Mouse (Mus musculus) kidney, adult 2 months (tissue): ENCODE results near the gene Lonp1. TPM values are rescaled to one million over a fixed set of nuclear protein-coding genes. Genes with fewer than 3 reads are reported as not detected.
"Not testable (repeated sequence)": the region's sequence is repeated elsewhere in the genome, so short reads cannot be mapped to it uniquely, and the experiment has no call there.

Experiments
- DNase-seq: peaks from one replicate; pipeline ENCODE4 v3.0.0; 2021
- H3K27ac ChIP-seq: fragments of 200-500 bp; 2 replicates; pipeline ENCODE4 v1.5.1; 2012; ENCODE audit warnings: low read depth, low read length, control low read depth, inconsistent platforms; ENCODE audit not compliant: insufficient read depth
- H3K27me3 ChIP-seq: fragments of 200-500 bp; replicated peaks from 2 replicates; pipeline ENCODE4 v1.6.1; 2012; ENCODE audit warnings: mild to moderate bottlenecking, moderate library complexity, low read length, inconsistent platforms; ENCODE audit not compliant: control insufficient read depth, insufficient read depth
- H3K36me3 ChIP-seq: fragments of 200-500 bp; 2 replicates; pipeline ENCODE4 v1.6.1; 2012; ENCODE audit warnings: mild to moderate bottlenecking, moderate library complexity, low read length, inconsistent platforms; ENCODE audit not compliant: control insufficient read depth, insufficient read depth
- H3K4me1 ChIP-seq: fragments of 200-500 bp; 2 replicates; pipeline ENCODE4 v1.6.1; 2011; ENCODE audit warnings: low read length; ENCODE audit not compliant: control insufficient read depth, insufficient read depth
- H3K4me3 ChIP-seq: fragments of 200-500 bp; 2 replicates; pipeline ENCODE4 v1.5.1; 2011; ENCODE audit warnings: mild to moderate bottlenecking, low read depth, low read length, control low read depth; ENCODE audit not compliant: insufficient read depth
- CTCF ChIP-seq: fragments of 200-500 bp; conservative IDR thresholded peaks from 2 replicates; pipeline ENCODE4 v1.5.1; 2011; ENCODE audit warnings: low read depth, mild to moderate bottlenecking, control low read depth, low read length, moderate library complexity, mixed read lengths; ENCODE audit not compliant: insufficient read depth, insufficient read length
- POLR2A ChIP-seq: fragments of 200-500 bp; IDR thresholded peaks from one replicate; pipeline ENCODE4 v1.6.1; 2011; ENCODE audit warnings: low read depth, low read length, control low read depth
- WGBS: fragments of 180-500 bp; shearing (Covaris S2); methylation state at CpG from one replicate; pipeline ENCODE4 v1.1.7; 2018; 5-methylcytosine and 5-hydroxymethylcytosine counted together
- polyA plus RNA-seq: library from polyadenylated mRNA; depleted of rRNA; stranded (reverse); fragments of >200 nt; gene quantifications from 2 replicates; pipeline ENCODE4 v1.2.3, GENCODE M21; 2012

Lonp1 gene
- polyA plus RNA-seq, 1 experiment, result 123 TPM

DNA sequence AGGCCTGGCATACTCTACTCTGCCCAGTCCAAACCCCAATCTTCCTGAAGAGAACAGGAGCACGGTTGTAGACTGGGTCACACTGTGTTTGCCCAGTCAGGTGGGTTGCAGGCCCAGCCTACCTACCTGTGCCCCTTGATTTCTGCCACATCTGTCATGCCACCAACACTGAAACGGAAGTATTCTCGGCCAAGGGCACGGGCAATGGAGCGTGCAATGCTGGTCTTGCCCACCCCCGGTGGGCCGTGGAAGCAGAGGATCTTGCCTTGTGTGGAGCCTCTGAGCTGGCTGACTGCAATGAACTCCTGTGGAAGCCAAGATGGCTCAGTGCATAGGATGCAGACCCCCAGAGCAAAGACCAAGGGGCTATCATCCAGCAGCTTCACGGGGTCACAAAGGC is 9.1 kb downstream of the Lonp1 start:
- DNase-seq, result no peak
- no peaks in the 10 kb centered on the region for H3K36me3 ChIP-seq

DNA sequence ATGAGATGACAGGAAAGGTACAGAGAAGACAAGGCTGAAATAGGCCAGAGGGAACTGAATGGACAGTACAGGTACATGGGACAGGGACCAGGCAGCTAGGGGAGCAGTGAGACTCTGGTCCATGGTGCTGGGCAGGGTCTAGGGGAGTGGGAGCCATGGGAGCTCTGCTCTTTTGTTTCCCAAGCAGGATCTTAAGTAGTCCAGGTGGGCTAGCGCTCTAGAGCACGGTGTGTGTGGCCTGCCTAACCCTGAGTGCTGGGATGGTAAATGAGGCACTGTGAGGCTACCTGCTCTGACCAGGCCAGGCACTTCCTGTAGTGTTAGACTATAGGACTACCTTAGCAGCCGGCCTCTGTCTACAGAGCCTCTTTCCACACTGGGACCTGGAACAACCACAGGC is 10.0 kb downstream of the Lonp1 start:
- DNase-seq, result no peak
- Histone ChIP-seq H3K27me3 (no peaks in the 10 kb centered on the region), H3K4me3 (no peak overlapping the region), H3K27ac (no peak overlapping the region), H3K36me3 (no peaks in the 10 kb centered on the region), H3K4me1 (peaks cover 11% of the 10 kb centered on the region; the same call in 1 of the 2 replicates)
- 73% methylated on average over 3 of the region's 3 CpGs for WGBS
- no peak for TF ChIP-seq POLR2A
- no peak for TF ChIP-seq CTCF

More for the DNA sequence above, 9.1 kb downstream of the Lonp1 start:
- H3K27me3 ChIP-seq, result no peaks in the 10 kb centered on the region
- no peak for TF ChIP-seq POLR2A
- TF ChIP-seq CTCF, result no peak
- WGBS, result 51% methylated on average over 8 of the region's 8 CpGs
- H3K4me1 ChIP-seq, result peaks cover 5% of the 10 kb centered on the region; the same call in 1 of the 2 replicates
- H3K27ac ChIP-seq, result no peak overlapping the region
- no peak overlapping the region for H3K4me3 ChIP-seq

DNA sequence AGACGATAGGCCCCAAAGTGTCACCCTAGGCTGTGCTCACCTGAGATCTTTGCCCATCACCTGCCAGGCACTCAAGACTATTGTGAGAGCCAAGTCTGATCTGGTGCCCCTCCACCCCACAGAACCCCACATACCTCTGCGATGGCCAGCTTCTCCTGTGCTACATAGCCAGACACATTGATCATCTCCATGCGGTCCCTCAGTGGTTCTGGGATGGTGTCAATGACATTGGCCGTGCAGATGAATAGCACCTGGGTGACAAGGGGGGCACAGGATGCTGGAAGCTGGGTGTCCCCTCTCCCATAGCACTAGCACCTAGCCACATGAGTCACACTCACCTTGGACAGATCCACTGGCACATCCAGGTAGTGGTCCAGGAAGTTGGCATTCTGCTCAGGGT is 10.9 kb downstream of the Lonp1 start:
- TF ChIP-seq CTCF (no peak), POLR2A (no peak)
- no peaks in the 10 kb centered on the region for H3K27me3 ChIP-seq
- no peak overlapping the region for H3K4me3 ChIP-seq
- 77% methylated on average over 4 of the region's 4 CpGs for WGBS
- no peak overlapping the region for H3K27ac ChIP-seq
- peaks cover 11% of the 10 kb centered on the region; the same call in 1 of the 2 replicates for H3K4me1 ChIP-seq
- no peaks in the 10 kb centered on the region for H3K36me3 ChIP-seq
- no peak for DNase-seq

DNA sequence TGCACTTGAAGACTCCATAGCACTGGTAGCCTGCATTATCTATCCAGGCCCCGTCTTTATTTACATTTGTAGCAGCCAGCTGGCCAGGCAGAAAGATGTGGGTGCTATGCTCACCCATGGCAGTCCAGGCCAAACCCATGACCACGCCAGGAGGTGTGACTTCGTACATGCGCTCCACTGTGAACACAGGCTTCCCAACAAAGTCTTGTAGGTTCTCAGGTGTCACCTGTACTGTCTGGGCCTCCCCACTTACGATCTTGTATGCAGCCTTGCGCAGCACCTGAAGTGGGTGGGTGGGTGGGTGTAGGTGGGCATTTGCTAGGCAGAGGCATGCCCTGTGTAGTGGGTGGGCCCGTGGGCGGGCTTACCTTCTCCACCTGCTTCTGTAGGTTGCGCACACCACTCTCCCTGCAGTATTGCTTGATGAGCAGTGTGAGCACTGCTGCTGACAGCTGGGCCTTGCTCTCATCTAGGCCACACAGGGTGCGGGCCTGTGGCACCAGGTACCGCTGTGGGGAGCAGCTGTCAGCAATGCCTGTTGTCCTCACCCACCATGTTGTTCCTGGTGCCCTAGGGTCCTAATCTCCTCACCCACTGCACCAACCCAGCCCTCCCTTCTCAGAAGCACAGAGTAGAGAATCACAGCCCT is 11.4 kb downstream of the Lonp1 start:
- WGBS, result 74% methylated on average over 11 of the region's 11 CpGs
- Histone ChIP-seq H3K4me1 (peaks cover 11% of the 10 kb centered on the region; the same call in 1 of the 2 replicates), H3K27me3 (no peaks in the 10 kb centered on the region), H3K36me3 (no peaks in the 10 kb centered on the region), H3K27ac (no peak overlapping the region), H3K4me3 (no peak overlapping the region)
- TF ChIP-seq CTCF, result no peak
- TF ChIP-seq POLR2A, result no peak
- no peak for DNase-seq

DNA sequence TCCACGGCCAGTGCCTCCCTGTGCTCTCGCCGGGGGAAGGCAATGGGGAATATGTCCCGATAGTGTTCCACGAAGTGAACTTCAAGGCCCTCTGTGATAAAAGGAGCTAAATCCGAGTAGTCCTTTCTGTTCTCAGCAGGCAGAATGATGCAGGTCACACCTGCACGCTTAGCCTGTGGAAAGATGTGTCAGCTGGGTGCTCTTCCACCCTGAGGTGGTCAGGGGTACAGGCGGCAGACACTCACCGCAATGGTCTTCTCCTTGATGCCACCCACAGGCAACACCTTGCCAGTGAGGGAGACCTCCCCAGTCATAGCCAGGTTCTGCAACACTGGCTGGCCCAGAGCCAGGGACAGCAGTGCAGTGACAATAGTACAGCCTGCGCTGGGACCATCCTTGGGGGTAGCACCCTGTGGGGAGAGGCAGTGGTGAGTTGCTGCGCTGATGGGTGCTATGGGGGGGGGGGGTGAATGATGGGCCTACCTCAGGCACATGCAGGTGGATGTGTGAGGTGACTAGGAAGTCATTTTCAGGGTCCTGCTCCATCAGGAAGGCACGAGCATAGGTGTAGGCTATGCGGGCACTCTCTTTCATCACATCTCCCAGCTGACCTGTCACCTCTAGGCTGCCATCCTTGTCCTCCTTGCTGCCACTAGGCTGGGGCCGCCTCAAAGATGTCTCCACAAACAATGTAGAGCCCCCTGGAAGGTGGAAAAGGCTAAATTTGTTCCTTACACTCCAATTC is 12.1 kb downstream of the Lonp1 start:
- no peak for DNase-seq
- no peak for TF ChIP-seq POLR2A
- 0 out of 2 replicates have a peak, but pooled peaks have one; percentile 7 for TF ChIP-seq CTCF
- no peaks in the 10 kb centered on the region for H3K36me3 ChIP-seq
- 18% methylated on average over 14 of the region's 14 CpGs for WGBS
- H3K27me3 ChIP-seq, result no peaks in the 10 kb centered on the region
- peaks cover 11% of the 10 kb centered on the region; the same call in 1 of the 2 replicates for H3K4me1 ChIP-seq
- H3K27ac ChIP-seq, result no peak overlapping the region
- peak overlapping the region; percentile 61 for H3K4me3 ChIP-seq

DNA sequence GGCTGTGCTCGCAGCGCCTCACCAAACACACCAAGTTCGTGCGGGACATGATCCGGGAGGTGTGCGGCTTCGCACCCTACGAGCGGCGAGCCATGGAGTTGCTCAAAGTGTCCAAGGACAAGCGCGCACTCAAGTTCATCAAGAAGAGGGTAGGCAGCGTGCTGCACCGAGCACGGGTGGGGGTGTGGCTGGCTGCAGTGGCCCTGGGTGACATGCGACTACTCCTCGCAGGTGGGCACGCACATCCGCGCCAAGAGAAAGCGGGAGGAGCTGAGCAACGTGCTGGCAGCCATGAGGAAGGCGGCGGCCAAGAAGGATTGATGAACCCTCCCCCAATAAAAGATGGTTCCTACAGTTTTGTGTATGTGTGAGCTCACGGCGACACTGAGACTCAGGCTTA is 12.8 kb downstream of the Lonp1 start:
- Histone ChIP-seq H3K4me1 (peaks cover 11% of the 10 kb centered on the region; the same call in 1 of the 2 replicates), H3K27ac (peak overlapping the region; percentile 86; the same call in 1 of the 2 replicates), H3K4me3 (peak overlapping the region; percentile 61)
- H3K27me3 ChIP-seq, DNase-seq, H3K36me3 ChIP-seq: not testable (repeated sequence)
- WGBS, result under 1% methylated on average over 26 of the region's 26 CpGs

DNA sequence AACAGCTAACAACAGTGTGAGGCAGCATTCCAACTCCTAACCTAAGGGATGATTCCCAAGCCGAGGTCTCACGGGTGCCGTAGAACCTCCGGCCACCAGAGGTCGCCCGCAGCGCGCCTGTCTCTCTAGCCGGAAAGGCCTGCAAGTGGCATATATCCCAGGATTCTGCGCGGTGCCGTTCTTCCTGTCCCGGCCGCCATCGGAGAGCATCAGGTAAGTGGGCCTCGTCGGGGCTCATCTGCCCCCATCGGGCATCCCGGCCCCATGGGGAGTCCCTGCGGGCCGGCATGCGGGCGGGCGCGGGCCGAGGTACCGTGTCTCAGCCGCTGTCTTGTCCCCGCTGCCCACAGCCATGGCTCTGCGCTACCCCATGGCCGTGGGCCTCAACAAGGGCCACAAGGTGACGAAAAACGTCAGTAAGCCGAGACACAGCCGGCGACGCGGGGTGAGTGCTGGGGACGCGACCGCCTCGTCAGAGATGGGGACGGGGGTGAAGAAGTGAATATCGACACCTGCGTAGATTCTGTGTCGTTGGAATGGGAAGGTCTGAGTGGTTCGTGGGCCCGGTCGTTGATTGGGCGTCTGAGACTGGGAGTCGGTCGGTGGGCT is 13.3 kb downstream of the Lonp1 start, which contains the start of gene Rpl36:
Gene Rpl36, plus strand, starts transcription at position 181 of the 609 bp plus-strand sequence.
- under 1% methylated on average over 52 of the region's 52 CpGs for WGBS
- peak; percentile 98 for DNase-seq
- Histone ChIP-seq H3K27ac (peak within 1 kb of the TSS; percentile 86), H3K27me3 (no peaks in the 10 kb centered on the region), H3K36me3 (no peaks in the 10 kb centered on the region), H3K4me3 (peak within 1 kb of the TSS; percentile 61), H3K4me1 (peaks cover 15% of the 10 kb centered on the region; the same call in 1 of the 2 replicates)
- TF ChIP-seq CTCF (peak; percentile 87), POLR2A (peak; percentile 80)

DNA sequence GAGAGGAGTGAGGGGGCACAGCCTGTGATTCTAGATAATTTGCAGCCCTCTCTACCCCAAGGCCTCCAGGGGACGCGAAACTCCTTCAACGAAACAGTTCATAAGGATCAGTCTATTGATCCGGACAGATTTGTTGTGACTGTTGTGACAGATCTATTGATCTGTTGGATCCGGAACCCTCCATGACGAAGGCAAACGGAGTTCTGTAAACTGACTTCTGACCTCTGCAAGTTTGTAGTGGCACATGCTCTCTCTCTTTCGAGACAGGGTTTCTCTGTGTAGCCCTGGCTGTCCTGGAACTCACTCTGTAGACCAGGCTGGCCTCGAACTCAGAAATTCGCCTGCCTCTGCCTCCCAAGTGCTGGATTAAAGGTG is 14.1 kb downstream of the Lonp1 start:
- H3K36me3 ChIP-seq, H3K27me3 ChIP-seq, H3K4me3 ChIP-seq, DNase-seq, H3K27ac ChIP-seq: not testable (repeated sequence)
- 83% methylated on average over 10 of the region's 10 CpGs for WGBS
- H3K4me1 ChIP-seq, result peaks cover 15% of the 10 kb centered on the region; the same call in 1 of the 2 replicates
